Mouse (Mus musculus) frontal cortex, postnatal 25 days (tissue): ENCODE results near the gene Sgk1.

ENCODE experiments used
- DNase-seq, 2 experiments: peaks; one replicate each; pipeline ENCODE4 v3.0.0; 2022; ENCODE audit warnings: low spot score in 2 of 2

The Sgk1 gene

DNA sequence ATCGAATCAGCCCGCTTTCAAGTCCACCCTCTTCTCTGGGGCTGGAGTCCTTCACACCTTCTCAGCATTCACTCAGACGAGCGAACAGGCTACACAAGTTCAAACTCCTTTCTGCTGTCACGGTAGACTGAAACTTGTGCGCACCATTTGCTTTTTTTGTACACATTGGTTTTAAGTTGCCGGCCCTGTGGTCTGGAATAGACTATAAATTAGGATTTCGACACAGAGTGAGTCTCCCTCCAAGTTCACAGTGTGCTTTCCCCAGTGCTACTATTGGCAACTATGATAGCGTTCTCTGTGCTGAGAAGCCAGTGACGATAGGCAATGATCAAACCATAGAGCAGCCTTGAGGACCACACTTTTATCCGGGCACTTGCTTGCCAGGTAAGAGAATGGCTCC is 91.7 kb downstream of the Sgk1 start:
- no peak for DNase-seq

DNA sequence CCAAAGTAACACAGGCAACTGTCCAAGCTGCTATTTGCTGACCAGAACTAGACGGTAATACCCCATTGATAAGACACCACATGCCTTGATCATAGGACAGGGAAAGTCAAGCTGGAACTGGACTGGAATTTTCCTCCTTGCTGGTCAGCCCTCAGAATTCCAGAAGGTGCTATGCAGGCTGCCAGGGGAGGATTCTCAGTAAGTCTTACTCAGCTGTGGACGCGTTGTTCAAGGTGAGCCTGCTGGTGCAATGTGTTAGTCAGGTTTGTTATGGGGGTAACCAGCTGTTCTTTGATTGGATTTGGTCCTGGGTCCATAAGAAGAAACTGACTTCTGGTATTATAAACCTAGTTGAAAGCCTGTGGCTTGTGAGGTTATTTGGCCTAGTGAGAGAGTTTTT is 92.8 kb downstream of the Sgk1 start:
- no peak for DNase-seq

DNA sequence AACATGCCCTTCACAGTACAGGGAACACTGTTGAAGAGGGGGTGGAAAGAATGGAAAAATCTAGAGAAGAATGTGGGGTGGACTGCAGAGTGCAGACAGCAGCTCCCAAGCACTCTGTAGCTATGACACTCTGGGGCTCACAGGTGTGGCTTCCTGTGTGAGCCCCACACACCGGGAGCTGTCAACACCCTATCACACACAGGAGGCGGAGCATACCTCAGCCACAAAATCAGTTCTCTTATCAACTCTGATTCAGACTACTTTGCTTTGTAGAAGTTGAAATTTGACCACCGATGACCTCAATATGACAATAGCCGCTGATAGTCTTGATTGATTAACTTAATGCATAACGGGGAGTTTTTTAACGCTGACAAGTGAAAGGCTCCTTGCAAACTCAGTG is 93.4 kb downstream of the Sgk1 start:
- DNase-seq = no peak

DNA sequence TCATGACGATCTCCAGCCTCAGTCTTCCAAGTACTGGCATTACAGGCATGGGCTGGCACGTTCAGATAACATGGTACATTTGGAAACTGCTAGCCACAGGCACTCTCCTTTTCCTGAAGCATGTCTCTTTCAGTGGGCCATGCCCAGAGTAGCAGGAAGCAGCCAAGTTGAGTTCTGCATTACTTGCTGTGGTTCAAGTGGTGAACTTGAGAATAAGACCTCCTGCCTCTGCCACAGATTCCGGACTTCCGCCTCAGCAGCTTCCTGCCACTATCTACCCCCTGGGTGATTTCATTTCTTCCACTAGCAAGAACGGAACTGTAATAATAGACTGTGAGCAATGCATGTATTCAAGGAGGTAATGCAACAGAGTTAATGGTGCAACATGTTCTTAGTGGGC is 94.3 kb downstream of the Sgk1 start:
- no peak for DNase-seq

DNA sequence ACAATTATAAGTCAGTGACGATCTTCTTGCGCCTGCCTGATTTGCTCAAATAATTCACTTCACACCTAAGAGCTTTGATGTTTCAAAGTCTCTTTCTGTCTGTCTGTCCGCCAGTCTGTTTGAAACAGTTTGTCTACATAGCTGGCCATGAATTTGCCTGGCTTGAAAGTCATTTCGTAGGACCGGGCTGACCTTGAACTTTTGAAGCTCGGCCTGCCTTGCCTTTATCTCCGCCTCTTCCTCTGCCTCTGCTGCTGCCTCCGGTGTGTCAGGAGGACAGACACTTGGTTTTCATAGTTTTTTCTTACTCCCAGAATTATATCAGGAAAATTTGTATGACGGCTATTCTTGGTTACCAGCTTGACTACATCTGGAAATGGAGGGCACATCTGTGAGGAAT is 96.4 kb downstream of the Sgk1 start:
- no peak for DNase-seq

DNA sequence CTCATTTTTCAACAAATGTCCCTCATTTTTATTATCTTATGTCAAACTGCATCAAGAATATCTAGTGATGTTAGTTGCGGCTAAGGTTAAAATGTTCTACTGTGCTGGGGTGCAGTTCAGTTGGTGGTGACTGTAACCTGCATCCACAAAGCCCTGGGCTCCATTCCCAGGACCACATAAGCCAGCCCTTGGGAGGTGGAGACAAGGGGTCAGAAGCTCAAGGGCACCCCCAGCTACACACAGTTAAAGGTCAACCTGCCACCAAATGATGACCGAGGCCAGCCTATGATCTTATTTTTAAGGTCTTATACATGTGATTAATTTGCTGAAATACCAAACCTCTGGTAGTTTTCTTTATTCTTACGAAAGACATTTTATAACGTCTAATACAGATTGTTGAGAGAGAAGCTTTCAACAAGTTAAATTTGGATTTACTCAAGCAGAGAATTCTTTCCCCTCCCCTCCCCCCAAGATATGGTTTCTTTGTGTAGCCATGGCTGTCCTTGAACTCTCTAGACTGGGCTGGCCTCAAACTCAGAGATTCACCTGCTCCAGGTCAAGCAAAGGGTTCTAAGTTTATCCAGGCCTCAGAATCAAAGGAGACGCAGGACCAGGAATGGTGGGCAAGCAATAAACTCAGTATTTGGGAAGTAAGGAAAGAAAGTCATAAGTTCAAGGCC is 97.4 kb downstream of the Sgk1 start:
- DNase-seq = no peak

DNA sequence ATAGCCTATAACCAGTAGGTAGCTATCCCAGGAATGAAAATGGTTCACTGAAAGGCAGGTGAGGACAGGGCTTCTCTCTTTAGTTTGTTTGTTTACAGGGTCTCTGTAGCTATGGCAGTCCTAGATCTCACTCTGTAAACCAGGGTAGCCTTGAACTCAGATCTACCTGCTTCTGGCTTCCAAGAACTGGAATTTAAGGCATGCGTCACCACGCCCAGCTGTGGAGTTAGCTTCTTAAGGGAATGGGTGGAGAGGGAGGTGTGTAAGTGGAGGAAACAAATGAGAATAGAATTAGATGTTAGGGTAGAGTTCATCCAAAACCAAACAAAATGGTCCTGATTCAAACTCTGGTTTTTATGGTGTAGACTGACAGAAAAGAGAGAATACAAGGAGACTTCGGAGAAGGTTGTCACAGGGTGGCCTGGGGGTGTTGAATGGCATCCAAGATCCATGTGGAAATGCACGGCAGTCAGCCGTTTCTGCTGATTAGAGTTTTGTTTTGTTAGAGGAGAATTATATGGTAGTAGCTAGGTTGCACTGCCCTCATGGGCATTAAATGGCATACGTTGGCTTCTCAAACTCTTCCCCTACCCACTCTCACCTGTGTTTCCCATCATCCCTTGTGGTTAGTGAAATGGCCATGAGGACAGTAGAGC is 98.9 kb downstream of the Sgk1 start:
- no peak for DNase-seq

DNA sequence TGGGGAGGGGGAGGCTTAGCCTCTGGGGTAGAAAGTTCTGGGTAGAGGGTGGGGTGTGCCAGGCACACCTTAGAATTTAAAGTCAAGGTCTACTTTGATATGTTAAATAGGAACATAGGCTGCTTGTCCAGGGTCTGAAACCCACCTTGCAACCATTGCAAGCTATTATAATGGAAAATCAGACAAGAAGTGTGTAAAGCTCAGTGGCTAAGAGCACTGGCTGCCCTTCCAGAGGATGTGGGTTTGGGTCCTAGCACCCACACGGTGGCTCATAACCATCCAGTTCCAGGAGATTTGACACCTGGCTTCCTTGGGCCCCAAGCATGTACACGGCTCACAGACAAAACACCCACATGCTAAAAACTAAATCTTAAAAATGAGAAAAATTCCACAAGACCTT is 100.3 kb downstream of the Sgk1 start:
- no peak for DNase-seq

DNA sequence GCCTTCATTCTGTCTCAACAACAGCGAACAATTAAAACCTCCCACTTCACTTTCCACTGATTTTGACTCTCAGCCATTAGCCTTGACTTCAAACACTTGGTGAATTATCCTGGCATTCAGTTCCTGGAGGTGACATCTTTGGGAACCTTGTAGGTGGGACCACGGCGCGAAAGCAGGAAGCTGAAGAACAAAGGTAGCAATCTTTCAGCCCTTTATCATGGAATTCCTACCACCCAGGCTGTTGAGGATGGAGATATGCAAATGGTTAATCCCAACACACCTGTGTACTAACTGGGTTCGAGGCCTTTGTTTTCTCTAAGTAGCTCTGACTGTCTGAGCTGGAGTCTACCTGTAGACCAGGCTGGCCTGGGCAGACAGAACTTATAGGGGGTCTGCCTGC is 106.5 kb downstream of the Sgk1 start:
- no peak for DNase-seq

DNA sequence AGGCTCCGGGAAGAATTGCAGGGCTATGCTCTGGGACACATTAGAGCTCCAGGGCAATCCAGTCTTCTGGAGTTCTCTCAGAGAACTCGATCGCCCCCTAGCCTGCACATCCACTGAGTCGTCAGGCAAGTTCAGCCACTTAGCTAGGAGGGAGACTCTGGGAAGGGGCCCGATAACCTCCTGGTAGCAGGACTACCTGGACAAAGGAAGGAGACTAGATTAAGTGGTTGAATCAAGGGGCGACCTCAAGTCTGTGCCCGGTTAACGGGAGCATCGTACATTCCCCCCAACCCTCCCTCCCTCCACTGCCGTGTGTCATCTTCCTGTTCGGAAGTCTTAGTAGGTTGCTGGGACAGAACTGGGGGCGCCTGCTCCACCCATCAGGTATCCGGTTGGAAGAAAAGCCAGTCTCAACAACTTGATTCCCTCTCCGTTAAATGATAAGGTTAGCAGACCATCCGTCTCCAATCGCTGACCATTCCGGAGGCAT is 109.4 kb downstream of the Sgk1 start:
- peak; percentile 79 to 81 for DNase-seq

DNA sequence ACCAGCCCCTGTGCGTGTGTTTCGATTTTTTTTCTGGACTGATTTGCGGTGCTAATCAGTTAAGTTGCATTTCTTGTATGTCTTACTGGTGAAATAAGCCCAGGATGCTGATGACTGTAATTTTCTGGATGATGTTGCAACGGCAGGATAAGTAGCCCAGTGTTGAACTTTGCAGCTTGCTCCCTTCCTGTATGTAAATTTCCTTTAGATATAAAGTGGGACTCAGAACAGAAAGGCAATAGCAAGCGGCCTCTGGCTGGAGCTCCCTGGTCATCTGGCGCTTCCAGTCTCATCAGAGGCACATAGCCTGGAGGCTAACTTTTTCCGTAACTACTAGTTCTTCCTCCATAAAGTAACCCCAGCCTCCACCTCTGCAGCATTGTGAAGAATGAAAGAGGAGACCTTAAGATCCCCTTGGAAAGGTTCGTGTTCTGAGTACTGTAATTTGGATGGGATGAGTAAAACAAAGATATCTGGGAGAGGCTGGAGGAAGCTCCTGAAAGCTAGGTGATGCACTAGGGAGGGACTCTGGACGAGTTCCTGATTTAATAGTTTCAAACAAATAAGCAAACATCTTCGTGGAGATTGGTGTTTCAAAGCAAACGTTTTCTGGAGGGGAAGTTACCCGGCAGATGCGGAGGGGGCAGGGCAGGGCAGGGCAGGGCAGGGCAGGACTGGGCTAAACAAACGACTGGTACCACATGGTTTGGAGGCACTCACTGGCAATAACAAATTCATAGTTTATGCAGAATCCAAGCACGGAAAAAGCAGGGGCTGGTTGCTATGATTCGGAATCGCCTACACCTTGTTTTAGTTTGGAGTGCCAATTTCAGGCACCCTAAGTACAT is 110.2 kb downstream of the Sgk1 start:
- DNase-seq = no peak

DNA sequence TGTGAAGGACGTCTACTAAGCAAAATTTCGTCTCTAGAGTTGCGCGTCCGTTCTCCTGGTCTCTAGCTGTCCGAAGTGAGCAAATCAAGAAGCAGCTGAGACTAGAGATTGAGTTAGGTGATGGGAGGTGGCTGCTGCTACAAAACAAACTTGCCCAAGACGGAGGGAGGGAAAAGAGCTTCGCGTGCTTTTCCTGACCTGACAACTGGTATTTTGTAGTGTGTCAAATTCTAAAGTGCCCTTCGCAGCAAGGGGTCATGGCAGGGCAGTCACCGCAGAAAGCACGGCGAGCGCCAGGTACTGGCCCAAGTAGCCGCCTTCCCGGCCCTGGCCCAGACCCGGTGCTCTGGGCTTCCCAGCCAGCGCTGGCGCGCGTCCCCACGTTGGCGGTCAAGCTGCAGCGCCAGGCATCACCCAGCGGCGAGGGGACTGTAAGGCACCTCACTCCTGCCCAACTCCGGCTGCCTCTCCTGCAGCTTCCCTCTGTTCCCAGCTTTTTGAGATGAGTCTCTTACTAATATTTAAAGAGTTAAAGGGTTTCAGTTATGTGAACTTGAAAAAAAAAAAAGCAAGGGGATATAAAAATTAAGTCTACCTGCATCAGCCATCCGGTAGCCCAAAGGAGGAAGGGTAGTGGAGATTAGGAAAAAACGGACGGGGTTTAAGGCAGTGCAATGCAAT is 111.0 kb downstream of the Sgk1 start:
- peak; percentile 46 to 67 for DNase-seq

DNA sequence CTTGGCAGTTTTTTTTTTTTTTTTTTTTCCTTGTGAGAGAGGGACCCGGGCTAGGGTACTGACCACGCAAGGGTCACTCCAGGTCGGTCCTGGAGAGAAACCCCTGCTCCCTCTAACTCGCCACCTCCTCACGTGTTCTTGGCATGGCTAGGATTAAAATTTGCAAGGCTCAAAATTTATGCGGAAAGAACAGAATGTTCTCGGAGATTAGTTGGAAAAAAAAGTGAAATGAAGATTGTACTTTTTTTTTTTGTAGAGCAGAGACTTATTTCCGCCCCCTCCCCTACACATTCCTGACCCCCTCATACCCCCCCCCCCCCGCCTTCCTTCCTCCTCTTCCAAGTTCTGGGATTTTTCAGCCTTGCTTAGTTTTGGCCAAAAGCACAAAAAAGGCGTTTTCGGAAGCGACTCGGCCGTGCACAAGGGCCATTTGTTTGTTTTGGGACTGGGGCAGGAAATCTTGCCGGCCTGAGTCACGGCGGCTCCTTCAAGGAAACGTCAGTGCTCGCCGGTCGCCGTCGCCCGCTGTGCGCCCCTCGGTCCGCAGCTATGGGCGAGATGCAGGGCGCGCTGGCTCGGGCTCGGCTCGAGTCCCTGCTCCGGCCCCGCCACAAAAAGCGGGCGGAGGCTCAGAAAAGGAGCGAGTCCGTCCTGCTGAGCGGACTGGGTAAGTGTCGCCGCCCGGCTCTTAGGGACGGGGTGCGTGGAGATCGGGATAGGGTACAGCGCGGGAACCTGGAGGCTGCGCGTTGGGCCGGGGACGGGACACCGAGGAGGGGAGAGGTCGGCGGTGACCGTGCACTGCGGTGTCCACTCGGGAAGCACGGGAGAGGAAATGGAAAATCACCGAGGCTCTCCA is 111.8 kb downstream of the Sgk1 start:
- peak in 1 of 2 experiments; percentile 48 for DNase-seq

DNA sequence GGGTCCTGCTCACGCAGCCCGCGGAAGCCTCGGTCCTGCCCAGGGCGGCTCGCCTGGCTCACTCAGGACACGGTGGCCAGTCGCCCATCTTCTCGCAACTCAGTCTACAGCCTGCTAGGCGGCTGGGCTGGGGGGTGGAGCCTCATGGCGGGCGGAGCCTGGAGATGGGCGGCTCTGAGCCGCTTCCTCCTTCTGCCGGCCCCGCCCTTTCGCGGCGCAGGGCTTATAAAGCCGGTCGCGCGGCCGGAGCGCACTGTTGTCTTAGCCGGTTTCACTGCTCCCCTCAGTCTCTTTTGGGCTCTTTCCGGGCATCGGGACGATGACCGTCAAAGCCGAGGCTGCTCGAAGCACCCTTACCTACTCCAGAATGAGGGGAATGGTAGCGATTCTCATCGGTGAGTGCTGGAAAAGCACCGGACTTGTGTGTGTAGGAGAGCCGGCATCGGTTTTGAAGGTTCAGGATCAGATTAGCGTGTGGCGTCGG is 112.5 kb downstream of the Sgk1 start:
- peak; percentile 91 to 93 for DNase-seq

DNA sequence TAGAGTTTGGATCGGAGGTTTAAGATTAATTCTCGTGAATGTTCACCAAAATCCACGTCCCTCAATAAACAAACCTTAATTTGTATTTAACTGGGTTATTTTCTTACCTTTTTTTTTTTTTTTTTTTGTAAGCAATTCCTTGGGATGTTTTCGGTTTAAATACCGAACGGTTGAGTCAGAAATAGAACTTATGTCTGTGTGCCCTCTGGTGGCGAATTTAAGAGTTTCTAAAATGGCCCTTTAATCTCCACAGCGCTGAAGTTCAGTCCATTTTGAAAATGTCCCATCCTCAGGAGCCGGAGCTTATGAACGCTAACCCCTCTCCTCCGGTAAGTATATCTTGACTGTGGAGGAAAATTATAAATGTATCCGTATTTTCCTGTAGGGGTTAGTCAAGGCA is 113.2 kb downstream of the Sgk1 start:
- DNase-seq = peak in 1 of 2 experiments; percentile 32

DNA sequence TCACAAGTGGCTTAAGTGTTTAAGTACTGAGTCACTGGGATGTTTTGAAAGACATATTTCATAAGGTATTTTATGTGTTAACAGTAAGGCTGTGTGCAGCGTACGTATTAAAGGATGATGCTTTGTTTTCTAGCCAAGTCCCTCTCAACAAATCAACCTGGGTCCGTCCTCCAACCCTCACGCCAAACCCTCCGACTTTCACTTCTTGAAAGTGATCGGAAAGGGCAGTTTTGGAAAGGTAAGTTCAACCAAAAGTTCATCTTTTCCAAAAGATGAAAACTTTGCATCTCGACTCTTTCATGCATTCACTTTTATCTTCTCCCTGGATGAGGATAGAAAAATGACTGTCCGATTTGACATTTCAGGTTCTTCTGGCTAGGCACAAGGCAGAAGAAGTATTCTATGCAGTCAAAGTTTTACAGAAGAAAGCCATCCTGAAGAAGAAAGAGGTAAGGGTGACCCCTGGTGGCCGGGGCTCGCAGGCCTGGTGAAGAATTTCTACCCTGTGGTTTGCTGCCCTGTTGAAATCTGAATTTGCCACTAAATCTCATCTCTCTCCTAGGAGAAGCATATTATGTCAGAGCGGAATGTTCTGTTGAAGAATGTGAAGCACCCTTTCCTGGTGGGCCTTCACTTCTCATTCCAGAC is 113.8 kb downstream of the Sgk1 start:
- peak; percentile 78 to 81 for DNase-seq

DNA sequence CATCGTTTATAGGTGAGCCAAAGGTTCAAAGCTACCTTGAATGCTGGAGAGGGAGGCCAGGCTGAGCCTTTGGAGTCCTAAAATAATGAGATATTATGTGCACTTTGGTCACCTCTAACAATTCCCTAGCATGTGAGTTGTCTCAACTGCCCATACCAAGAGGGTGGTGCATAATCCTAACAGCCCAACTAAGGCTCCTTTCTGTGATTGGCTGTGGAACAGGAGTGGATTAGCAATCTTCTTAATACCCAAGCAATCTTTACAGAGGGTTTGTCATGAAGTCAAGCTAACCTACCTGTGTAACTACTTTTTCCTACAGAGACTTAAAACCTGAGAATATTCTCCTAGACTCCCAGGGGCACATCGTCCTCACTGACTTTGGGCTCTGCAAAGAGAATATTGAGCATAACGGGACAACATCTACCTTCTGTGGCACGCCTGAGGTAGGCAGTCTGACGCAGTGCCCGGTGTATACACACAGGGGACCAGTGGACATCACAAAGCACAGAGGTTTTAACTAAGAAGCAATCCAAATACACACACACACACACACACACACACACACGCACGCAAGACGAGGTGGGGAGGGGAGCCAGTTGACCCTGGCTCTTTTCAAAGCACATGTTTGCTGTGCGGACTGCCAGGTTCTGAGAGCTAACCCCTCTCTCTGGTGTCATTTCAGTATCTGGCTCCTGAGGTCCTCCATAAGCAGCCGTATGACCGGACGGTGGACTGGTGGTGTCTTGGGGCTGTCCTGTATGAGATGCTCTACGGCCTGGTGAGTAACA is 114.9 kb downstream of the Sgk1 start:
- DNase-seq = no peak

DNA sequence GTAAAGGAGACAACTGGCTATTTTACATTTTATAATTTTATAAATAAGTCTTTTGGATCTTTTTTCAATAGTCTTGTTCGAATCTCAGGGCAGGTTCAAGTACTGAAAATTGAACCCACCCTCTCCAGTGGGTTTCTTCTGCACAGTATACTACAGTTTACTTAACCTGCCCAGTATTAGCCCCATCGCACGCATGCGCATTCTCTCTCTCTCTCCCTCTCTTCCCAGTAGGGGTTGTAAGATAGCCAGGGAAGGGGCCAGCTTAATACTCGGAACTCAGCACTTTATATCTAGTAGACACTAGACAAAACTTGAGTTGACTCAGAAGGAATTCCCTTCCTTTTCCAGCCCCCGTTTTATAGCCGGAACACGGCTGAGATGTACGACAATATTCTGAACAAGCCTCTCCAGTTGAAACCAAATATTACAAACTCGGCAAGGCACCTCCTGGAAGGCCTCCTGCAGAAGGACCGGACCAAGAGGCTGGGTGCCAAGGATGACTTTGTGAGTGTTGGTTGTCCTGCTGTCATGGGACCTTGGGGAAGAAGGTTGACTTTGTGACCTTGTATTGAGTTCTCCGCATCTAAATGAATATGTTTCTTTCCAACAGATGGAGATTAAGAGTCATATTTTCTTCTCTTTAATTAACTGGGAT is 115.7 kb downstream of the Sgk1 start:
- DNase-seq = no peak
